Mouse (Mus musculus): ENCODE data around the gene Cep57.
"Not testable (repeated sequence)": the region's sequence is repeated elsewhere in the genome, so short reads cannot be mapped to it uniquely, and the experiment has no call there.

The Cep57 gene

GRCm38 (mm10) chr9:13794302-13794701 lies 32.6 kb downstream of the Cep57 start:
- DNase-seq, result no peak

- not testable (repeated sequence) for DNase-seq
Measured at GRCm38 (mm10) chr9:13790864-13791263, 36.0 kb downstream of the Cep57 start.

- no peak for DNase-seq
Measured at GRCm38 (mm10) chr9:13781985-13782384, 44.9 kb downstream of the Cep57 start.

- no peak for DNase-seq
Measured at GRCm38 (mm10) chr9:13774732-13775131, 52.2 kb downstream of the Cep57 start.

GRCm38 (mm10) chr9:13766570-13766969 lies 60.3 kb downstream of the Cep57 start:
- DNase-seq, result no peak

GRCm38 (mm10) chr9:13765624-13766023 lies 61.3 kb downstream of the Cep57 start:
- no peak for DNase-seq

- no peak for DNase-seq
Measured at GRCm38 (mm10) chr9:13760430-13760829, 66.5 kb downstream of the Cep57 start.
